Mouse (Mus musculus): ENCODE measurements around the gene Gna12.

DNA sequence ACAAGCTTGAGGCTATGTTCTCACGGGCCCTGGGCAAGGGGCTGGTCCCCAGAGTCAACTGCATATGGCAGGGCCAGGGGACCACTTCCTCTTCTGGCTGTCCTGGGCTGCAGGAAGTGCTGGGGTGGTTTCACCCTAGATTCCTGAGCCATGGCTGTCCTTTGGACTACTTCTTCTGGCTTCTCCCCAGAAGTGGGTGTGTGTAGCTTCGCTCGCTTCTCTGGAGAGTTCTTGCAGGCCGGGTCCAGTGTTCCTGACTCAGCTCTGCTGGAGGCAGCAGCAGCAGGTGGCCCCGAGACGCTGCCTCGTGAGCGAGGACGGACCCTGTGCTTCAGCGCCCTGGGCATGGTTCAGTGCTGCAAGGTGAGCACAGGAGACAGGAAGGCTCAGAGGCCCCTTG is 81.8 kb downstream of the Gna12 start:
- TF ChIP-seq POLR2A (IDR thresholded peaks at IDR 0.05; ENCODE audit: insufficient read depth, low read depth, low read length) (no peak), CTCF (IDR thresholded peaks at IDR 0.05) (no peak), EP300 (IDR thresholded peaks at IDR 0.05; ENCODE audit: insufficient read depth, low read depth, low read length) (no peak)

All from heart, adult 2 months (tissue).